Mouse (Mus musculus) right cerebral cortex, postnatal 10 days (tissue): ENCODE data around the gene St8sia6.
"Not testable (repeated sequence)": the region's sequence is repeated elsewhere in the genome, so short reads cannot be mapped to it uniquely, and the experiment has no call there.

Experiments used
- DNase-seq, 2 experiments: peaks; one replicate each; pipeline ENCODE4 v3.0.0; 2021; ENCODE audit warnings: low spot score in 2 of 2

Gene St8sia6

GRCm38 (mm10) chr2:13630136-13630832 lies 163.6 kb downstream of the St8sia6 start:
- no peak for DNase-seq

- DNase-seq: not testable (repeated sequence)
Measured at GRCm38 (mm10) chr2:13603636-13604035, 190.2 kb downstream of the St8sia6 start.

GRCm38 (mm10) chr2:13603093-13603492 lies 190.8 kb downstream of the St8sia6 start:
- no peak for DNase-seq
